Mouse (Mus musculus) right cerebral cortex, postnatal 25 days (tissue): ENCODE data around the gene Nmd3.

ENCODE experiments used
- DNase-seq: peaks from one replicate; pipeline ENCODE4 v3.0.0; 2022

Nmd3 gene

GRCm38 (mm10) chr3:69721814-69722186 is at the start of gene Nmd3:
Nmd3 (plus strand) TSS chr3:69721985.
- DNase-seq = peak; percentile 84

- peak; percentile 41 for DNase-seq
Observed at GRCm38 (mm10) chr3:69673351-69673750, 48.4 kb upstream of the Nmd3 start.

- no peak for DNase-seq
Observed at GRCm38 (mm10) chr3:69674206-69674605, 47.6 kb upstream of the Nmd3 start.

DNA sequence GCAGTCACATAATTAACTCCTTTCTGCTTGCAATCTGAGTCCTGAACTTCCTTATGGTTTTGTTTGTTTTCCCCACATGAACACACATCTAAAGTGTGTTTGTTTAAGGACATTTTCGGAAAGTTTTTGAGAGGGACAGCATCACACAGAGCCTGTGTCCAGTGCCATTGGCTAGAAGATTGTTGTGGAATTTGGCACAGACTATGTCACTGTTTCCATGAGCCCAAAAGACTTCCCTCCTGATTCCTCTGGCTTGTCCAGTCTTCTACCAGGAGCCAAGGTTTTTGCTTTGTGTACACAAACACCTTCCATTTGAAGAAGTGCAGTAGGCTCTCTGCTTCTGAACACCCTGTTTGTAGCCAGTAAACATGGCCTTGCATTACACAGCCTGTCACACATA is 32.0 kb upstream of the Nmd3 start:
- no peak for DNase-seq

DNA sequence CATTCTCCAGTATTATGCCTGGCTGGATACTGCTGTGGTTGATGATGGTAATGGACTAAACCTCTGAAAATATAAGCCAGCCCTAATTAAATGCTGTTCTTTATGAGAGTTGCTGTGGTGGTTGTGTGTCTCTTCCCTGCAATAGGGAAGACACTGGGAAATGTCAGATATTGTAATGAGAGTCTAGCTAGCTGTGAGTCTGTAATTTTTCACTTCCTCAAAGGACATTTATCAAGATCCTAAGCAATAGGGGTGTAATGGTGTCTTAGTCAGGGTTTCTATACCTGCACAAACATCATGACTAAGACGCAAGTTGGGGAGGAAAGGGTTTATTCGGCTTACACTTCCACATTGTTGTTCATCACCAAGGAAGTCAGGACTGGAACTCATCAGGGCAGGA is 30.8 kb upstream of the Nmd3 start:
- no peak for DNase-seq

GRCm38 (mm10) chr3:69699851-69700500 is 21.8 kb upstream of the Nmd3 start:
- DNase-seq = no peak

- no peak for DNase-seq
Observed at GRCm38 (mm10) chr3:69701905-69702304, 19.9 kb upstream of the Nmd3 start.

GRCm38 (mm10) chr3:69702421-69702820 is 19.4 kb upstream of the Nmd3 start:
- DNase-seq = no peak

GRCm38 (mm10) chr3:69709043-69709929 is 12.5 kb upstream of the Nmd3 start:
- no peak for DNase-seq

DNA sequence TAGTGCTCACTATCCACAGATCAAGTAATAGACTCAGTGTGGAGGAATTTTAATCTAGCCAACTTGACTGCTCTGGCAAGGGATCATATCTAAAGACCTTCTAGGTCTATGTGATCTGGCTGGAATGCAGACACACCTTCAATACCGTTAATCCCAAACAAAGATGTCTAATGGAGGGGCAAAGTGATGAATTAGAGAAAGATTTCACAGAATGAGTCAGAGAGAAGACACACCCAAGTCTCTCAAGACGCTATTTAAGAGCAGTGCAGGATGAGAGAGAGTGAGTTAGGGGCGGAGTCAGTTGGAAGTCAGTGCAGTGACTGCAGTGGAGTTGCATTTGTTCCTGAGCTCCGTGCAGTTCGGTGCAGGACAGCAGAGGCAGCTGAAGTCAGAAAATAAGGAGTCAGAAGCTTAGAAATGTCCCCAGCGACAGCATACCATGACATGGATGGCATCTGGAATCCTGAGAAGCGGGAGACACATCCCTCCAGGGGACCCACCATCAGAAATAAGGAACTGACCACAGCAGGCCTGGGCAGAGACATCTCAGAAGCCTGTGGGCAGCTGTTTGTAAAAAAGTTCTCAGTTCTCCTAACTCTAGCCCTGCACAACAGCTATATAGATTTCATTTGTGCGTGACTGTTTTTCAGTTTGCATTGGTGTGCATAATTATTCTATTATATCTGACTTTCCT is 9.7 kb upstream of the Nmd3 start:
- DNase-seq = no peak

DNA sequence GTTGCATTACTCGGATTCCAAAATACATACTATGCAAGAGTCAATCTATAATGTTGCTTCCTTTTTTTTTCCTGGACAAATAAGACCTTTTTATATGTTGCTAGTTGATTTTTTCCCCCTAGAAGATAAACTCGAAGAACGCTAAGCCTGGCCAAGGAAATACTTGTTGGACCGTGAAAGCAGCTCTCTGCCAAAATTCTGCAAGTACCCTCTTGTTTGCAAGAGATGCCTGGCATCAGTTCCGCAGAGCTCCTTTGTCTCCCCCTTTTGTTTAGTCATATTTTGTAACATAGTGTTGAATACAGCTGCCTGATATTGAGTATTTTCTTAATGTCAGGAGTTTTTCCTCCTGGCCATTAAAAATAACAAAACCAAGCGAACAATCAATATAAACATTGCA is 4.3 kb upstream of the Nmd3 start:
- no peak for DNase-seq

- peak; percentile 12 for DNase-seq
Observed at GRCm38 (mm10) chr3:69722187-69722867, 542 bp downstream of the Nmd3 start.

DNA sequence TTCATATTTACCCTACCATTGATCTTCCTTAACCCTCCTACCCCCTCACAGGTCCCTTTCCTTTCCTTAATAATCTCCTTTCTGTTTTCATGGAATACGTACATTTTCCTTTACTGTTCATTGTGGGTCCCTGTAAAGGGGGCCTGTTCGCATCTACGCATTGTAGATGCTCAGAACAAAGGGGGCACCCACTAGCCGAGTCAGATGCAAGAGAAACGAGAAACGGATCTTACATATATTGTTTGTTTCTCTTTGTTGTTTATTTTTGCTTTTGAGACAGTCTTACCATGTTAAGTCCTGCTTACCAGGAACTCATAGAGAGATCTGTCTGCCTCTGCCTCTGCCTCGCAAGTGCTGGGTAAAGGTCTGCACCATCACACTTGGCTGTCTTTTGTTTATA is 1.4 kb downstream of the Nmd3 start:
- DNase-seq = no peak

- DNase-seq = no peak
Observed at GRCm38 (mm10) chr3:69730930-69731329, 9.1 kb downstream of the Nmd3 start.

DNA sequence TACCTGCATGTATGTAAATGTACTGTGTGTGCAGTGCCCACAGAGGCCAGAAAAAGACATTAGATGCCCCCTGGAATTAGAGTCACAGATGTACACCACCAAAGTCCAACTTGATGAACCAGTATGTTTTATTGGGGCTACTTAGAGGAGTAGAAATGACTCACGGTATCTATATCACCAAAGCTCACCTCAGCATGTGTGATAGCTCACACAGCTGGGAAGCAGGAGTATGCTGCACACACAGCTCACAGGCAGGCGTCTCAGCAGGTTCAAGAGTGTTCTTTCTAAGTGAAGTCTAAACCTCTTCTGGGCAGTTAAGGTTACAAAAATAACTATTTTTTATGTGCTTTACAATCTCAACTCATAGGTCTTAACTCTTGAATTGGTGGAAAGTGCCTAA is 12.2 kb downstream of the Nmd3 start:
- no peak for DNase-seq

DNA sequence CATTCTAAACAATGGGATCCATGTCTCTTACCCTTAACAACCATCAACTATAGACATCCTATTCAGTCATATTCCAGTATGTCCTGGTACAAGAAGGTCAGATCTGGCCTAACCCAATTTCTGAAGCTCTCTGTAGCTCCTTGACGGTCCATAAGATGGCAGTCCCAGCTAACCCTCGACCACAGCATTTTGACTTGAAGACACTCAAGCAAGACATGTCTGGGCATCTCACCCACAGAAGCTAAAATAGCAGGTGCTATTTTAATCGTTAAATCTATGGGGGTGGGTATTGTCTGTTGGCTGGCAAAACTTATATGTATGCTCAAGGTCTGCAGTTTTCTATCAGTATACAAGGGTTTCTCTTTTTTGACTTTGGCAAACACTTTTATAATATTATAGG is 33.4 kb downstream of the Nmd3 start:
- DNase-seq = no peak

DNA sequence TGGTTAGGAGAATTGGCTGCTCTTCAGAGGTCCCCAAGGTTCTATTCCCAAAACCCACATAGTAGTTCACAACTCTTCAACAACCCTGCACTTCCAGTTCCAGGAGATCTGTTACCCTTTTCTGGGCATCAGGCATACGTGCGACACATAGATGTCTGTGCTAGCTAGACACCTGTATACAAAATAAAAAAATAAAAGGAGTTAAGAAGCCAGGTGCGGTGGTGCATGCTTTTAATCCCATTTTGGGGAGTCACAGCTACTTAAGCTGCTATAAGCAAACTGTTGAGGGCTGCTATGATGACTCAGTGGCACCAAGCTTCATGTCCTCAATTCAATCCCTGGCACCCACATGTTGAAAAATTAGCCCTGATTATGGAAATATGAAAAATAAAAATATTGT is 34.2 kb downstream of the Nmd3 start:
- no peak for DNase-seq

DNA sequence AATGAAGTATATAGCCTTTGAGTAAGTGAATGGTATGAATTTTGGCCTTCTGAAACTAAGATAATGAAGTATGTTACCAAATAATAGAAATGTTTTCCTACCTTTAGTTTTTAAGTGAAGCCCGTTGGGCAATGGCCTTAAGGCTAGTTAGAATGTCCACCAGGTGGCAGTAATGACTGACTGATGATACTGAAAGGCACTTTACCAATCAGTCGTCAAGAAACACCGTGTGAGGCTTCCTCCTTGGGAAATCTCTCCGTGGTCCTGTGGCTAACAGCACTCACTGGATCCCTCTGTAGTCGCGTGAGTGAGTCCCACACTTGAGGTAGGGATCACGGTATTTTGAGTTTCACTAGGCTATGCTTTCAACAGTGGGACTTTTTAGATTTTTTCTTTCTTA is 34.7 kb downstream of the Nmd3 start:
- peak; percentile 37 for DNase-seq

DNA sequence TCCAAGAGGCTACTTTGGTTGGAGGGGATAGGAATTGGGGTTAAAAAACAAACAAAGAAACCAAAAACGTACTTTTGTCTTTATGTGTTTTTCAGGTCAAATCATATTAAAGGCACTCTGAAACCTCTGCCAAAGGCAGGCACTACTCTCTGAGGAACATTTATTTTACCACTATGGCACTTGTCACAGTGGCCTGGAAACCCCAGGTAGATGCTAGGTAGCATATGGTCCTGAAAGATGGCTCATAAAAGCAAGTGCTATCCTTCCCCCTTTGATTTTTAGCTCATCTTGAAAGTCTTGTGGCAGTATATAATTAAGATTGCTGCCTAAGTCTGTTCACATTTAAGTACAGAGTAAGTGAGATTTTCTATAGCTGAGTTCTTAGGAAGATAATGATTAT is 35.7 kb downstream of the Nmd3 start:
- no peak for DNase-seq

GRCm38 (mm10) chr3:69760081-69760480 is 38.3 kb downstream of the Nmd3 start:
- DNase-seq = no peak

- DNase-seq = no peak
Observed at GRCm38 (mm10) chr3:69761195-69761594, 39.4 kb downstream of the Nmd3 start.

- DNase-seq = no peak
Observed at GRCm38 (mm10) chr3:69762838-69763368, 41.1 kb downstream of the Nmd3 start.
